Mouse (Mus musculus) kidney, embryonic 15.5 days (tissue): Measurements from ENCODE around the gene Gm49384. TPM values are rescaled to one million over a fixed set of nuclear protein-coding genes. Genes with fewer than 3 reads are reported as not detected.

Experiments used
- ATAC-seq: fragments of 200-750 bp; cut with Nextera tagmentation; replicated peaks from 2 replicates; pipeline ENCODE4 v1.8.0; 2017; ENCODE audit warnings: moderate TSS enrichment; ENCODE audit not compliant: low FRiP score
- H3K27ac ChIP-seq: fragments of 300-500 bp; sonication (generic); 2 replicates; pipeline ENCODE4 v1.5.1; 2015; ENCODE audit warnings: mild to moderate bottlenecking, inconsistent platforms
- H3K27me3 ChIP-seq: fragments of 300-500 bp; sonication (generic); 2 replicates; pipeline ENCODE4 v1.6.1; 2015; ENCODE audit warnings: inconsistent platforms
- H3K36me3 ChIP-seq: fragments of 300-500 bp; sonication (generic); 2 replicates; pipeline ENCODE4 v1.6.1; 2015; ENCODE audit warnings: inconsistent platforms
- H3K4me1 ChIP-seq: fragments of 300-500 bp; sonication (generic); 2 replicates; pipeline ENCODE4 v1.6.1; 2015; ENCODE audit warnings: inconsistent platforms
- H3K4me2 ChIP-seq: fragments of 300-500 bp; sonication (generic); 2 replicates; pipeline ENCODE4 v1.6.1; 2015; ENCODE audit warnings: moderate library complexity, mild to moderate bottlenecking, inconsistent platforms
- H3K4me3 ChIP-seq: fragments of 300-500 bp; sonication (generic); replicated peaks from 2 replicates; pipeline ENCODE4 v1.5.1; 2015; ENCODE audit warnings: mild to moderate bottlenecking, inconsistent platforms
- H3K9ac ChIP-seq: fragments of 300-500 bp; sonication (generic); 2 replicates; pipeline ENCODE4 v1.6.1; 2015; ENCODE audit warnings: mild to moderate bottlenecking, inconsistent platforms
- H3K9me3 ChIP-seq: fragments of 300-500 bp; sonication (generic); replicated peaks from 2 replicates; pipeline ENCODE4 v1.6.1; 2016; ENCODE audit warnings: inconsistent platforms
- WGBS: fragments of 180-500 bp; shearing (Covaris S2); methylation state at CpG from one replicate; pipeline ENCODE4 v1.1.7; 2015; ENCODE audit warnings: mixed read lengths; 5-methylcytosine and 5-hydroxymethylcytosine counted together
- polyA plus RNA-seq: library from polyadenylated mRNA; unstranded; fragments of >200 nt; fragmentation: Nextera tagmentation; extraction: Ambion mirVana; gene quantifications from 2 replicates; pipeline ENCODE4 v1.2.1, GENCODE M21; 2015

The Gm49384 gene
- polyA plus RNA-seq, 1 experiment from 2014 or later = 27.4 TPM

- H3K4me3 ChIP-seq = peak within 1 kb of the TSS; percentile 94
Measured at GRCm38 (mm10) chr12:69198164-69198535, 5.9 kb downstream of the Gm49384 start, which contains the start of gene Dnaaf2. Gene Dnaaf2 (minus strand): TSS chr12:69198429.

GRCm38 (mm10) chr12:69197378-69198163, 6.5 kb downstream of the Gm49384 start:
- Histone ChIP-seq H3K36me3 (peaks cover 32% of the 10 kb centered on the region), H3K4me3 (peak overlapping the region; percentile 94), H3K4me1 (peaks cover 22% of the 10 kb centered on the region), H3K27ac (peak overlapping the region; percentile 94), H3K27me3 (no peaks in the 10 kb centered on the region), H3K9me3 (no peaks in the 10 kb centered on the region), H3K4me2 (peak overlapping the region; percentile 92), H3K9ac (peak overlapping the region; percentile 80)
- under 1% methylated on average over 93 of the region's 94 CpGs for WGBS
- ATAC-seq = peak; percentile 79

More at GRCm38 (mm10) chr12:69198164-69198535, 5.9 kb downstream of the Gm49384 start, which contains the start of gene Dnaaf2:
- Histone ChIP-seq H3K9ac (peak within 1 kb of the TSS; percentile 80), H3K27ac (peak within 1 kb of the TSS; percentile 94), H3K4me2 (peak within 1 kb of the TSS; percentile 92), H3K27me3 (no peaks in the 10 kb centered on the region), H3K4me1 (peaks cover 22% of the 10 kb centered on the region), H3K9me3 (no peaks in the 10 kb centered on the region), H3K36me3 (peaks cover 35% of the 10 kb centered on the region)
- WGBS = under 1% methylated on average over 18 of the region's 18 CpGs
- ATAC-seq = peak; percentile 67

- peak; percentile 76 for ATAC-seq
- whole genome bisulfite sequencing = under 1% methylated on average over 75 of the region's 75 CpGs
Measured at GRCm38 (mm10) chr12:69196444-69197377, 7.4 kb downstream of the Gm49384 start, which contains the start of gene Gm49383. Gene Gm49383 (minus strand): TSS chr12:69197104.

GRCm38 (mm10) chr12:69192637-69193036, 11.4 kb downstream of the Gm49384 start:
- H3K36me3 ChIP-seq = peaks cover 43% of the 10 kb centered on the region
- peaks cover 7% of the 10 kb centered on the region for H3K4me1 ChIP-seq
- H3K9ac ChIP-seq = no peak overlapping the region
- no peak for ATAC-seq
- H3K27me3 ChIP-seq = no peaks in the 10 kb centered on the region
- no peak overlapping the region for H3K4me3 ChIP-seq
- no peak overlapping the region for H3K4me2 ChIP-seq
- no peaks in the 10 kb centered on the region for H3K9me3 ChIP-seq
- 96% methylated on average over 2 of the region's 2 CpGs for WGBS
- no peak overlapping the region for H3K27ac ChIP-seq

More at GRCm38 (mm10) chr12:69196444-69197377, 7.4 kb downstream of the Gm49384 start, which contains the start of gene Gm49383:
- peak within 1 kb of the TSS; percentile 94 for H3K27ac ChIP-seq
- H3K4me3 ChIP-seq = peak within 1 kb of the TSS; percentile 94
- no peaks in the 10 kb centered on the region for H3K9me3 ChIP-seq
- H3K36me3 ChIP-seq = peaks cover 30% of the 10 kb centered on the region
- H3K4me2 ChIP-seq = peak within 1 kb of the TSS; percentile 92
- no peaks in the 10 kb centered on the region for H3K27me3 ChIP-seq
- peaks cover 22% of the 10 kb centered on the region for H3K4me1 ChIP-seq
- peak within 1 kb of the TSS; percentile 80 for H3K9ac ChIP-seq

GRCm38 (mm10) chr12:69191396-69191795, 12.7 kb downstream of the Gm49384 start:
- H3K4me3 ChIP-seq = no peak overlapping the region
- H3K36me3 ChIP-seq = peaks cover 50% of the 10 kb centered on the region
- 92% methylated on average over 5 of the region's 5 CpGs for WGBS
- H3K27me3 ChIP-seq = no peaks in the 10 kb centered on the region
- peaks cover 16% of the 10 kb centered on the region for H3K4me1 ChIP-seq
- H3K9me3 ChIP-seq = no peaks in the 10 kb centered on the region
- H3K4me2 ChIP-seq = no peak overlapping the region
- H3K9ac ChIP-seq = no peak overlapping the region
- no peak overlapping the region for H3K27ac ChIP-seq
- ATAC-seq = no peak

GRCm38 (mm10) chr12:69190522-69190921, 13.5 kb downstream of the Gm49384 start:
- no peaks in the 10 kb centered on the region for H3K9me3 ChIP-seq
- H3K36me3 ChIP-seq = peaks cover 50% of the 10 kb centered on the region
- 100% methylated on average over 1 of the region's 1 CpGs for WGBS
- no peaks in the 10 kb centered on the region for H3K27me3 ChIP-seq
- peaks cover 15% of the 10 kb centered on the region for H3K4me1 ChIP-seq
- no peak for ATAC-seq
- H3K4me3 ChIP-seq = no peak overlapping the region
- no peak overlapping the region for H3K4me2 ChIP-seq
- H3K27ac ChIP-seq = no peak overlapping the region
- no peak overlapping the region for H3K9ac ChIP-seq

GRCm38 (mm10) chr12:69190074-69190473, 14.0 kb downstream of the Gm49384 start:
- H3K4me3 ChIP-seq = no peak overlapping the region
- 92% methylated on average over 9 of the region's 9 CpGs for WGBS
- H3K36me3 ChIP-seq = peaks cover 50% of the 10 kb centered on the region
- H3K9me3 ChIP-seq = no peaks in the 10 kb centered on the region
- H3K9ac ChIP-seq = no peak overlapping the region
- no peaks in the 10 kb centered on the region for H3K27me3 ChIP-seq
- no peak overlapping the region for H3K27ac ChIP-seq
- no peak for ATAC-seq
- H3K4me2 ChIP-seq = no peak overlapping the region
- peaks cover 16% of the 10 kb centered on the region for H3K4me1 ChIP-seq

- Histone ChIP-seq H3K4me3 (0 out of 2 replicates have a peak overlapping the region, but pooled peaks have one; percentile 5), H3K9ac (no peak overlapping the region)
- 67% methylated on average over 5 of the region's 5 CpGs for WGBS
Measured at GRCm38 (mm10) chr12:69186811-69187471, 17.1 kb downstream of the Gm49384 start.

GRCm38 (mm10) chr12:69185371-69185770, 18.7 kb downstream of the Gm49384 start:
- H3K36me3 ChIP-seq = peaks cover 46% of the 10 kb centered on the region
- WGBS = 76% methylated on average over 7 of the region's 7 CpGs
- 0 out of 2 replicates have a peak overlapping the region, but pooled peaks have one; percentile 91 for H3K27ac ChIP-seq
- peaks cover 19% of the 10 kb centered on the region for H3K4me1 ChIP-seq
- H3K4me2 ChIP-seq = peak overlapping the region; percentile 80
- ATAC-seq = no peak
- peak overlapping the region; percentile 67 for H3K4me3 ChIP-seq
- H3K9me3 ChIP-seq = no peaks in the 10 kb centered on the region
- peak overlapping the region; percentile 89 for H3K9ac ChIP-seq
- H3K27me3 ChIP-seq = no peaks in the 10 kb centered on the region

More at GRCm38 (mm10) chr12:69186811-69187471, 17.1 kb downstream of the Gm49384 start:
- Histone ChIP-seq H3K4me1 (peaks cover 19% of the 10 kb centered on the region), H3K9me3 (no peaks in the 10 kb centered on the region), H3K27me3 (no peaks in the 10 kb centered on the region), H3K27ac (peak overlapping the region; percentile 38; the same call in 1 of the 2 replicates), H3K36me3 (peaks cover 48% of the 10 kb centered on the region), H3K4me2 (peak overlapping the region; percentile 17)
- ATAC-seq = no peak

- 1% methylated on average over 80 of the region's 86 CpGs for WGBS
- Histone ChIP-seq H3K9ac (peak overlapping the region; percentile 89), H3K4me3 (peak overlapping the region; percentile 67), H3K27ac (peak overlapping the region; percentile 91), H3K27me3 (no peaks in the 10 kb centered on the region), H3K36me3 (peaks cover 38% of the 10 kb centered on the region), H3K4me2 (peak overlapping the region; percentile 80), H3K4me1 (peaks cover 19% of the 10 kb centered on the region), H3K9me3 (no peaks in the 10 kb centered on the region)
- ATAC-seq = peak; percentile 74
Measured at GRCm38 (mm10) chr12:69184342-69185295, 19.4 kb downstream of the Gm49384 start.
